Mouse (Mus musculus) layer of hippocampus, adult 9-11 months (tissue): ENCODE measurements at regions not wholly inside any gene's neighbourhood (a gene's known extent, or its start where the extent isn't known, plus 50 kb on each side); places are given as distances from the start of the nearest gene placed in this dataset.
A peak's percentile ranks its signal among the peaks of the same experiment; 100 is the strongest.

ENCODE experiments used
- DNase-seq: peaks from one replicate; pipeline ENCODE4 v3.0.0; 2022

DNA sequence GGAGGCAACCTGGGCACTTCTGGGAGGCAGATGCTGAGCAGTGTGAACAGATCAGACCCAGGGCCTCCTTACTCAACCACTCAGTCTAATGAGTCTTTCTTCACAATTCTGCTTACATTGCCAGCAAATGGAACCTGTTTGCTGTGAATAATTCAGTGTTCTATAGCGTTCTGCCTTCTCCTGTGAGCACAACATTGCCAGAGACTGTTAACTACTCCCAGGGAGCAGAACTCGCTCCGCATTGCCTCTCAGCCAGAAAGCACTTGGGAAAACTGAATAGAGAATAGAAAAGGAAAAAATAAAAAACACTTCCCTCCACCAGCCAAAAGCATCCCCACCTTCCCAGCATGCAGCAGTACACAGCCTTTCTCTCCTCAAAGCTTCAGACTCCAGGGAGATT is 51.5 kb downstream of the Aym1 start:
- DNase-seq, result no peak

DNA sequence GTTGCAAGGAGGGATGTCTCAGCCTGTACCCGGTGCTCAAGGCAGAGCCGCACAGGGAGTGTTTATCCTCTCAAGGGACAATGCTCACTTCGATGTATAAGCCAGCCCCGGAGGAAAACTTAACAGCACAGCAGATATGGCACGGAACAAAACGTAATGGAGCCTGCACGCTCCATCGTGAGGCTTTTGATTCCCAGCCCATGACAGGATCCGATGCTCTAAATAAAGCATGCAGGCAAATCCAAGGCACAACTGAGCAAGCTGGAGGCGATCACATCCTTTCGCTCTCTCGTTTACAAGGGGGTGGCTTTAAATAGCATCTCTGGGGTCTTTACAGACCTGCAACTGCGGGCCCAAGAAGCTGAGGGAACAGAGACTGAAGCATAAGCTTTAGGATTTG is 53.9 kb downstream of the Aym1 start:
- no peak for DNase-seq

DNA sequence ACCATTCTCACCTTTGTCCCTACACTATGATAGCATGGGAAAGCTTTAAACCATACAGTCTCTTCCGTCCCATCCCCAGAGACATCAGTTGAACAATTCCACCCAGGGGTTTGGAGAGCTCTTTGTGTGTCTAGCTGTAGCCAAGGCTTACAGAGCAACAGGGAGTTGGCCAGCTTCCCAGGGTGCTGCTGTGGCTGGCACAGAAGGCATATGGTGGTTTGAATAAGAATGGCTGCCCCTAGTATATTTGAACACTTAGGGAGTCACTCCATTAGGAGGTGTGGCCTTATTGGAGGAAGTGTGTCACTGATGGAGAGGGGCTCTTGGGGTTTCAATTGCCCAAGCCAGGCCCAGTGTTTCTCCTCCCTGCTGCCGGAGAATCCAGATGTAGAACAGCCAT is 57.5 kb downstream of the Aym1 start:
- peak; percentile 41 for DNase-seq

DNA sequence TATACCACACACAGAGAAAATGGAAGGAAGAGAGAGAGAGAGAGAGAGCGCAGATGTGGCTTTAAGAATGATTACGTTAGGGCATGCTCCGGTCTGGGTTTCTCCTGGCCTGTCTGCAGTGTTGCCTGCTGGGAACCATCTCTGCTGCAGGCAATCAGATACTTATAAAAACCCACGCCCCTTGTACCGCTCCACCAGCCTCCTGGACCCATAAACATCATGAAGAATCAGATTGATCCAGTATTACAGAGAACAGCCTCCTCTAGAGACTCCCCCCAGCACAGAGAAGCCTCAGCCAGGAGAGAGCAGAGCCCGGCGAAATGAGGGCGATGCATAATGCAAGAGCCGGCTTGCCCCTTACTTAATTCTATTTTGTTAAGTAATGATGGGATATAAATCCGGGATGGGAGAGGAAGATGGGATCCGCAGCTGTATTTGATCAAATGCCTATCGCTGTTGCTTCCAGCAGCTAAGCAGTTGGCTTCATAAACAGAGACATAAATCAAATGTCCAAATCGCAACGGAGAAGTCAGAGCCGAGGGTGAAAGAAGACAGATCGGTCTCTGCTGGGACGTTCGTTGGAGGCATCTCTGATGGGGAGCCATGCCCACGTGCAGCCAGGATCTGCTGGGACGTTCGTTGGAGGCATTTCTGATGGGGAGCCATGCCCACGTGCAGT is 61.4 kb downstream of the Aym1 start:
- no peak for DNase-seq

DNA sequence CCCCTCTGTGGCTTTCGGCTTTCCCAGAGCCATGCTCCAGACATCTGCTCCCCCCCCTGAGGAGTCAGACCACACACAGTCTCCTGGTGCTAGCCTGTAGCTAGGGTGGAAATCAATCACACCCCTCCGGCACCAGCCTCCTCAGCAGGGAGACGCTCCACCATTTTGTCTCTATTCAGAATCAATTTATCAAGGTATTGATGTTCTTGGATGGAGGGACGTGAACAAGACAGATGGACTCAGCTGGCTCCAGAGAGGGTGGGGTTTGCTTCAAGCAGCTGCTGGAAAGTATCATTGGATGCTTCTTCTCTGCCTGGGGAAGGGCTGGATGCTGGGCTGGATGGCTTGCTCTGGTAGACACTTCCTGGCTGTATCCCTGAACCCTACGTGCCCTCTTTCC is 63.5 kb downstream of the Aym1 start:
- DNase-seq, result no peak

DNA sequence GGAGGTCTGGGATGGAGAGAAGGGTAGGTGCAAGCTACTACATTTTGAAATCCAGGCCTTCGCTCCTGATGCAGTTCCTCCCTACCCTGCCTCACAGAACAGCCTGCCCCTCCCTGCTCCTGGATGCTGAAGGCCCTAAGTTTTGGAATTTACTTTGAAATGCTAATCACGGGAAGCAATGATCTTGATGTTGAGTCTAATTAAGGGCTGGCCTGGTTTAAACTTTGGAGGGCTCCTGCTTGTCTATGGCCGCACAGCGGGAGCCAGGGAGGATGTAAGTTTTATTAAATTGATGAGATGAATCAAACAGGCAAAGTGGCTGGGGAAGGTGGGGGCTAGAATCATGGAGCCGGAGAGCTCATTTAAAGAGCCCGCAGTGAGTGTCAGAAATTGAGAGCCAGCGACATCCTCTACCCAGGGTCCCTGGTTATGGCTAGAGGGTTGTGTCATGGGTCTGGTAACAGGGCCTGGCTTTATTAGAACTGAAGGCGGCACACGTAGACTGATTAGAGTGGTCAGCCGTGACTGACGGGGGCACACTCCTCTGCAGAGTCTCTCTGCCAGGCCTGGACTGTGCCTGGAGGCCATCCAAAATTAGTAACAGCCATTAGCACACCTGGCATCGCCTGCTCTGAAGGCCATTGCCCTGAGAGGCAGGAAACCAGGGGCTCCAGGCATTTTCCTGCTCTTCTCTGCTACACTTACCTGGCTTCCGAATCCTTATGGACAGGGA is 65.1 kb downstream of the Aym1 start:
- no peak for DNase-seq

DNA sequence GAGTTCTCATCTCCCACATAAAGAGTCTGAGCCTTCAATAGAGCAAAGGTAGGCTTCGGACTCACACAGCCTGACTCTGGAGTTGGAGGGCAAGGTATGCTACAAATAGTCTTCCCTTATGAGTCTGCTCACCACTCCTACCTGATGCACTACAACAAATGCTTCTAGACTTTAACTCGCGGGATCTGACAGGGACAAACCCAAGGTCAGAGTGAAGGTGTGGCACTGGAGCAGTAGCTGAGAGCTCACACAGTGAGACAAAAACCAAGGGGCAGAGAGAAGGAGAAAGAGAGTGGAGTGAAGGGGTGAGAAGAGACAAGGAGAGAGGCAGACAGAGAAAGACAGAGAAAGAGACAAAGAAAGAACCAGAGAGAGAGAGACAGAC is 65.6 kb downstream of the Aym1 start:
- DNase-seq, result no peak

DNA sequence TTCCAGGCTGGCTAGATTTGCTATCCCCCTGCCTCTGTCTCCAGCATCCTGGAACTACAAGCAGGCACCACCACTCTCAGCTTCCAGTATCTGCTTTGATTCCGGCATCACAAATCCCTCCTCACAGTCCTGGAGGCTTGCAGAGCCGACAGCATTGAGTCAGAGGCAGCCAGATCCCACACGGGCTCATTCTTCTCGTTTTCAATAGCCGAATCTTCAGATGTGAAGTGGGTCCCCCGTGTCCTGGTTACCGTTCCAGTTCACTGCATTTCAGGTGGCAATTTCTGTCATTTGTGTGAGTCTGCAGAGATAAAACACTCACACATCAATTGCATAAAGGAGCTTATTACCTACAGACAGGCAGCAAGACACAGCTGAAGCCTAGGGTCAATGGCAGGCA is 62.4 kb upstream of the Wscd2 start:
- no peak for DNase-seq

DNA sequence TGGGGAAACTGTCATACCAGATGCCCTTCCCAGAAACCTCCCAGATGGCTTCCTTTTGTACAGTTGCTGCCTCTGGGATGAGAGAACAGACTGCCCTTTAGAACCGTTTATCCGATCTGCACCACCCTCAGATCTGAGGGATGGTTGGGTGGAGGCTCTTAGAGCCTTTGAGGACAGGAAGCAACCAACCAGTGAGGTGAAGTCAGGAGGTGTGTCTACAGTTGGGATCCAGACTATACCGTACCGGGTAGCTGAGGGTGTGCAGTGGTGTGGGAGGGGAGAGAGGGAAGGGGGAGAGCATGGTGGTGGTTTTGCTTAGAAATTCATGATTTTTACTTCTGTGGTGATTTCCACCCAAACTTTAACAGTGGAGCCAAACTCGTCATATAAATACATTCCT is 58.8 kb upstream of the Wscd2 start:
- DNase-seq, result no peak

DNA sequence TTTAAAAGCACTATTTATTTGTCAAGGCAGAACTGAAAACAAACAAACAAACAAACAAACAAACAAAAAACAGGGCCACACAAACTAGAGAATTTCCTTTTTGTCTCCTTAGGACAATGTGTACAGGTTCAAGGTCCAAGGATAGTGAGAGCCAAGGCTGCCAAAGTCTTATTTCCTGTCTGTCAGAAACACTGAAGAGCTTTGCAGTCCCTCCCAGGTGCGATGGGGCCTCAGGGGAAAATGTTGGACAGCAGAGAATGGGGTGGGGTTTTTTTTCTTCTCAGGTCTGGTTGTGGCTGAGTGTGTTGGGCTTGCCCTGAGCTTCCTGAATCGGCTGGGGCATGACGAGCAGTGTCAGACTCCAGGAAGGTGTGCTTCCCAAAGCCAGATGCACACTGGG is 53.1 kb upstream of the Wscd2 start:
- no peak for DNase-seq
